9 mouse cellular contexts compared by ENCODE assay signal in genomic region chrX:59566826-59567694, GRCm38 (mm10). TPM values are rescaled to one million over a fixed set of nuclear protein-coding genes. Genes with fewer than 3 reads are reported as not detected.
DNase-seq lines count a peak whose midpoint lies in the region; ATAC-seq lines count a peak whose summit lies in the region.
"Had no signal": no experiment of that assay in that cellular context is flagged by ENCODE, and none has a peak within 500 bp of the region (broad histone marks: within the 10 kb centered on the region; RNA-seq: fewer than 3 reads in every experiment).

No protein-coding gene starts in this region.

- no peaks in the 10 kb centered on the region for H3K9me3 ChIP-seq in forebrain, embryonic 11.5 days (ENCODE audit: control insufficient read depth, low read length)
- no peaks in the 10 kb centered on the region for H3K9me3 ChIP-seq in hindbrain, embryonic 13.5 days
- H3K9me3 ChIP-seq in limb, embryonic 10.5 days (replicated peaks): no peaks in the 10 kb centered on the region
- no peaks in the 10 kb centered on the region for H3K9me3 ChIP-seq in midbrain, embryonic 14.5 days (ENCODE audit: control insufficient read depth, low read length)

- WGBS in forebrain, embryonic 11.5 days: 24% methylated on average over 55 of the region's 75 CpGs
- WGBS in hindbrain, embryonic 13.5 days: 19% methylated on average over 56 of the region's 75 CpGs
- 7% methylated on average over 66 of the region's 75 CpGs for WGBS in limb, embryonic 10.5 days
- WGBS in midbrain, embryonic 14.5 days: 28% methylated on average over 69 of the region's 75 CpGs

- no peak overlapping the region for H3K27ac ChIP-seq in forebrain, embryonic 11.5 days (ENCODE audit: low read depth, low read length)
- H3K27ac ChIP-seq in hindbrain, embryonic 13.5 days: peak overlapping the region; percentile 86
- H3K27ac ChIP-seq in limb, embryonic 10.5 days: peak overlapping the region; percentile 82
- H3K27ac ChIP-seq in midbrain, embryonic 14.5 days (replicated peaks; ENCODE audit: low read depth, low read length): peak overlapping the region; percentile 79

- peak overlapping the region; percentile 61 for H3K4me2 ChIP-seq in forebrain, embryonic 11.5 days (ENCODE audit: low read depth, low read length, severe bottlenecking)
- H3K4me2 ChIP-seq in hindbrain, embryonic 13.5 days: peak overlapping the region; percentile 59
- H3K4me2 ChIP-seq in midbrain, embryonic 14.5 days (ENCODE audit: low read length): peak overlapping the region; percentile 58

- H3K9ac ChIP-seq in forebrain, embryonic 11.5 days (ENCODE audit: low read length): peak overlapping the region; percentile 63
- peak overlapping the region; percentile 78 for H3K9ac ChIP-seq in hindbrain, embryonic 13.5 days
- peak overlapping the region; percentile 68 for H3K9ac ChIP-seq in midbrain, embryonic 14.5 days (replicated peaks; ENCODE audit: low read length)

- no peaks in the 10 kb centered on the region for H3K36me3 ChIP-seq in forebrain, embryonic 11.5 days (ENCODE audit: control insufficient read depth, insufficient read depth, low read length)
- H3K36me3 ChIP-seq in hindbrain, embryonic 13.5 days: no peaks in the 10 kb centered on the region
- no peaks in the 10 kb centered on the region for H3K36me3 ChIP-seq in limb, embryonic 10.5 days
- no peaks in the 10 kb centered on the region for H3K36me3 ChIP-seq in midbrain, embryonic 14.5 days (ENCODE audit: control insufficient read depth, insufficient read depth, low read length)
- H3K36me3 ChIP-seq in splenic B cell, adult 2 months (ENCODE audit: control insufficient read depth, insufficient read depth, low read length, poor library complexity, severe bottlenecking): no peaks in the 10 kb centered on the region
- H3K36me3 ChIP-seq: G1E had no signal

- no peaks in the 10 kb centered on the region; the same call in 1 of the 2 replicates for H3K27me3 ChIP-seq in forebrain, embryonic 11.5 days (ENCODE audit: control insufficient read depth, insufficient read depth, low read length)
- H3K27me3 ChIP-seq in hindbrain, embryonic 13.5 days: no peaks in the 10 kb centered on the region
- H3K27me3 ChIP-seq in limb, embryonic 10.5 days (ENCODE audit: low read depth, poor library complexity, severe bottlenecking): peaks cover 61% of the 10 kb centered on the region
- H3K27me3 ChIP-seq in midbrain, embryonic 14.5 days (ENCODE audit: control insufficient read depth, insufficient read depth, low read length): no peaks in the 10 kb centered on the region
- no peaks in the 10 kb centered on the region for H3K27me3 ChIP-seq in splenic B cell, adult 2 months (ENCODE audit: control insufficient read depth, insufficient read depth, low read length, poor library complexity, severe bottlenecking)

- peak; percentile 6 to 31 for DNase-seq in heart, adult 18-20 months
- no peak for DNase-seq in heart, adult 8-10 months (ENCODE audit: low spot score)
- DNase-seq in brain, adult 2 months (ENCODE audit: low read depth, low spot score): peak; percentile 41
- DNase-seq in forebrain, embryonic 11.5 days (ENCODE audit: low spot score): peak; percentile 73
- DNase-seq in limb, embryonic 10.5 days (ENCODE audit: low spot score): peak; percentile 60
- peak; percentile 69 for DNase-seq in midbrain, embryonic 14.5 days
- DNase-seq in splenic B cell, adult 2 months (ENCODE audit: low read depth, low spot score): peak; percentile 34

- H3K4me1 ChIP-seq in forebrain, embryonic 11.5 days (replicated peaks; ENCODE audit: control insufficient read depth, insufficient read depth, low read length): no peaks in the 10 kb centered on the region
- H3K4me1 ChIP-seq in hindbrain, embryonic 13.5 days (replicated peaks): peaks cover 4% of the 10 kb centered on the region; the same call in 1 of the 2 replicates
- peaks cover 6% of the 10 kb centered on the region; the same call in 1 of the 2 replicates for H3K4me1 ChIP-seq in limb, embryonic 10.5 days
- H3K4me1 ChIP-seq in midbrain, embryonic 14.5 days (ENCODE audit: control insufficient read depth, insufficient read depth, low read length): no peaks in the 10 kb centered on the region

- ATAC-seq in forebrain, embryonic 11.5 days (replicated peaks; ENCODE audit: low FRiP score): peak; percentile 67
- peak; percentile 70 for ATAC-seq in hindbrain, embryonic 13.5 days (ENCODE audit: low FRiP score)
- ATAC-seq in midbrain, embryonic 14.5 days (ENCODE audit: low FRiP score, low TSS enrichment): peak; percentile 68; the same call in 1 of the 2 replicates

- peak overlapping the region; percentile 45 for H3K4me3 ChIP-seq in forebrain, embryonic 11.5 days (ENCODE audit: low read depth, low read length)
- H3K4me3 ChIP-seq in hindbrain, embryonic 13.5 days: peak overlapping the region; percentile 55
- H3K4me3 ChIP-seq in limb, embryonic 10.5 days: peak overlapping the region; percentile 56
- H3K4me3 ChIP-seq in midbrain, embryonic 14.5 days (replicated peaks; ENCODE audit: low read depth, low read length): peak overlapping the region; percentile 50

RNA-seq across cellular contexts. Expression of gene Fgf13, which starts 0.8 kb away (rescaled TPM):
- total RNA-seq in heart, adult 18-20 months (2021): 100 to 1,000 TPM; 117 to 126 TPM
- 100 to 1,000 TPM; 111 to 123 (median 119) TPM for total RNA-seq in heart, adult 8-10 months (2022)
- 18.1 and 22.4 TPM in 2 replicates for polyA plus RNA-seq in forebrain, embryonic 11.5 days (2014; fragmentation: Nextera tagmentation; extraction: Ambion mirVana)
- polyA plus RNA-seq in hindbrain, embryonic 13.5 days (2015; fragmentation: Nextera tagmentation; extraction: Ambion mirVana): 161 and 164 TPM in 2 replicates
- polyA plus RNA-seq in limb, embryonic 10.5 days (2016; fragmentation: Nextera tagmentation; extraction: Ambion mirVana): 4.5 and 9.1 TPM in 2 replicates
- 73.5 and 100 TPM in 2 replicates for polyA plus RNA-seq in midbrain, embryonic 14.5 days (2014; fragmentation: Nextera tagmentation; extraction: Ambion mirVana)
- total RNA-seq: G1E had no signal
- polyA plus RNA-seq: G1E had no signal
